Mouse (Mus musculus): ENCODE measurements around the gene Hdhd5. TPM values are rescaled to one million over a fixed set of nuclear protein-coding genes. Genes with fewer than 3 reads are reported as not detected.

Gene Hdhd5
- polyA plus RNA-seq, 1 experiment from 2014 or later = 15.7 TPM

GRCm38 (mm10) chr6:120492499-120493373, 38.4 kb downstream of the Hdhd5 start:
- H3K4me3 ChIP-seq = peak overlapping the region; percentile 76

DNA sequence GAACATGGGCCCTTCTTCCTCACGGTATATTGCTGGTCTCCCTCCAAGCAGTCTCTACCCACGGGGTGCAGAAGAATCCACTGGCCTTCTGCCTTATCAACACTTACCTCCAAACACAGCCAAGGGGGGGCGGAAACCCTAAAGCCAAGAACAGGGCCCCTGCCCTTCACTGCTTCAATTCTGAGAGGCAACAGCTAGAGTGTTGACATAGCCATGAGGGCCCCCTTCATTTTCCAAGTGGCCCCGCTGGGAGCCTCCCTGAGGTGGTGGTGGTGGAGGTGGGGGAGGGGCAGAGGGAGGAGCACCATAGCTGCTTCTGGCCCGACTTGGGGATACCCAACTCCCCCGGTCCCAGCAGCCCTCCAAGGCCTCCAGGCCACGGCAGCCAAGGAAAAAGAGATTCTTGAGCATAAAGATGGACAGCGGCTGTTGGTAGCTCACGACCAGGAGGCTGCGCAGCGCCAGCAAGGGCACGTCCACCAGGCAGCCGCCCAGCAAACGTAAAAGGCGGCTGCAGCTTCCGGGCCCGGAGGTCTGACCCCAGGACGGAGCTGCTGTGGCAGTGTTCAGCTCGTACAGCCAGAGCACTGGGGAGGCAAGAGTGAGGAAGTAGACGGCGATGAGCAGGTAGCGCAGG, 39.1 kb downstream of the Hdhd5 start:
- ATAC-seq = no peak

More at GRCm38 (mm10) chr6:120492499-120493373, 38.4 kb downstream of the Hdhd5 start:
- H3K36me3 ChIP-seq (ENCODE audit: poor library complexity, severe bottlenecking) = no peaks in the 10 kb centered on the region
- peak overlapping the region; percentile 81 for H3K4me2 ChIP-seq
- peaks cover 43% of the 10 kb centered on the region for H3K4me1 ChIP-seq
- H3K9ac ChIP-seq = peak overlapping the region; percentile 87
- H3K27me3 ChIP-seq = peaks cover 17% of the 10 kb centered on the region
- H3K27ac ChIP-seq = peak overlapping the region; percentile 95
- no peaks in the 10 kb centered on the region for H3K9me3 ChIP-seq (replicated peaks)
- peak; percentile 17 for ATAC-seq
- WGBS = under 1% methylated on average over 91 of the region's 95 CpGs

GRCm38 (mm10) chr6:120491064-120491463, 40.1 kb downstream of the Hdhd5 start:
- Histone ChIP-seq H3K9me3 (replicated peaks) (no peaks in the 10 kb centered on the region), H3K27me3 (peaks cover 17% of the 10 kb centered on the region), H3K4me2 (peak overlapping the region; percentile 81), H3K4me3 (peak overlapping the region; percentile 76), H3K9ac (peak overlapping the region; percentile 87; the same call in 1 of the 2 replicates), H3K36me3 (ENCODE audit: poor library complexity, severe bottlenecking) (no peaks in the 10 kb centered on the region), H3K27ac (no peak overlapping the region), H3K4me1 (peaks cover 43% of the 10 kb centered on the region)
- ATAC-seq = no peak
- WGBS = 38% methylated on average over 7 of the region's 7 CpGs

More for the DNA sequence above, 39.1 kb downstream of the Hdhd5 start:
- H3K4me1 ChIP-seq = peaks cover 43% of the 10 kb centered on the region
- H3K27me3 ChIP-seq = peaks cover 17% of the 10 kb centered on the region
- peak overlapping the region; percentile 87 for H3K9ac ChIP-seq
- H3K4me3 ChIP-seq = peak overlapping the region; percentile 76
- no peaks in the 10 kb centered on the region for H3K36me3 ChIP-seq (ENCODE audit: poor library complexity, severe bottlenecking)
- peak overlapping the region; percentile 81 for H3K4me2 ChIP-seq
- H3K9me3 ChIP-seq (replicated peaks) = no peaks in the 10 kb centered on the region
- WGBS = 11% methylated on average over 22 of the region's 22 CpGs
- H3K27ac ChIP-seq = no peak overlapping the region

DNA sequence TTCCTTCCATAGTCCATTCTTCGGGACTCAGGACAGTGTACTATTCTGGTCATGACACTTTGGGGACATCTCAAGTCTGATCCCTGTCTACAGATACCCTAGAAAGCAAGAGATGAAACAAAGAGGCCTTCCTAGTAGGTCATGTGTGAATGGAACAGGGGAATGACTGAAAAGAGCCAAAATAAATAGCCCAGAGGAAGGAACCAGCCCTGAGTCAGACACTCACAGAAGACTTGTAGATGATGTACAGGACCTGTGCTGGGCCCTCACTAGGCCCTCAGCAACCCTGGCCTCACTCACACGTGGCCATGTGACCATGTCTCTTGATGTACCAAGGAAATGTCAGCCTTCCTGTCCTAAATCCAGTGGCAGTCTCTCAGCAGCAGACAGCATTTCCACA, 41.7 kb downstream of the Hdhd5 start:
- H3K9me3 ChIP-seq (replicated peaks) = no peaks in the 10 kb centered on the region
- no peak overlapping the region for H3K4me2 ChIP-seq
- peaks cover 17% of the 10 kb centered on the region for H3K27me3 ChIP-seq
- H3K4me3 ChIP-seq = no peak overlapping the region
- no peaks in the 10 kb centered on the region for H3K36me3 ChIP-seq (ENCODE audit: poor library complexity, severe bottlenecking)
- no peak overlapping the region for H3K27ac ChIP-seq
- no peak overlapping the region for H3K9ac ChIP-seq
- 72% methylated on average over 2 of the region's 2 CpGs for WGBS
- peaks cover 40% of the 10 kb centered on the region for H3K4me1 ChIP-seq
- ATAC-seq = no peak

DNA sequence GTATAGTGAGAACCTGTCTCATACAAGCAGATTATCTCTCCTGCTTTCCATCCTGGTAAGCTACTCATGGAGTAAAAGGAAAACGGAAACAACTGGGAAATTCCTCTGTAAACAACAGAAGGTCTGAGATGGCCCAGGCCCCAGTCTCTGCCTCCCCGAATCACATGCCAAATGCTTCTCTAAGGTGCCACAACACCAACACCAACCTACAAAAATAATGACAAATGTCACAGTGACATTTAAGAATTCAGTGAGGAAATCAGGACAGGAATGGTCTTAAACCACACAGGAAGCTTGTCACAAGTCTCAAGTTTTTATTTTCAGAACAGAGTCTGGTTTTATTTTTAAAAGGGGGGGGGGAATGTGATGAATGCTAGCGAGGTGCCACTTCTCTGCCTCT, 42.5 kb downstream of the Hdhd5 start:
- no peak overlapping the region for H3K4me3 ChIP-seq
- no peaks in the 10 kb centered on the region for H3K36me3 ChIP-seq (ENCODE audit: poor library complexity, severe bottlenecking)
- WGBS = 78% methylated on average over 3 of the region's 3 CpGs
- no peak overlapping the region for H3K9ac ChIP-seq
- no peak overlapping the region for H3K27ac ChIP-seq
- H3K9me3 ChIP-seq (replicated peaks) = no peaks in the 10 kb centered on the region
- peaks cover 38% of the 10 kb centered on the region for H3K4me1 ChIP-seq
- peaks cover 17% of the 10 kb centered on the region for H3K27me3 ChIP-seq
- no peak for ATAC-seq
- H3K4me2 ChIP-seq = no peak overlapping the region

DNA sequence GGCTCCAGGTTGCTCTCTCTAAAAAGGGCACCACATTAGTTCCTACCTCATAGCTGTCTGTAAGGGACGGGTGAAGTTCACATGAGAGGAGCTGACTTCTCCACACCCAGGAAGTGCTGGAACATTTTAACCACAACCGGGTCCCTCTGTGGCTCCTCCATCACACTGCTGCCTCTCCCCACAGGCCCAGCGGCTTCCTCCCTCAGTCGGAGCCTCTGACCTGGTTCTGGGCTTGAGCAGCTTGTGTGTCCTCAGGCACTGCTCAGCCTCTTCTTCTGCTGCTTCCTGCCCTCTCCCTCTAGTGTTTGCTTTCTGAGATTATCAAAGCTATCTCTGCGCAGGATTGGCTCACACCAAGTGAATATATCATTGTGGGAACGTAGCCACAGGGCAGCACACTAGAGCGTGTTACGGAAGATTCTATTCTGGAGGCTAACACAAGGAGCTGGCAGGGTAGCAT, 45.0 kb downstream of the Hdhd5 start:
- Histone ChIP-seq H3K4me1 (peaks cover 19% of the 10 kb centered on the region), H3K4me3 (no peak overlapping the region), H3K4me2 (no peak overlapping the region), H3K36me3 (ENCODE audit: poor library complexity, severe bottlenecking) (peaks cover 7% of the 10 kb centered on the region; the same call in 1 of the 2 replicates), H3K27ac (no peak overlapping the region), H3K9ac (no peak overlapping the region), H3K9me3 (replicated peaks) (no peaks in the 10 kb centered on the region), H3K27me3 (no peaks in the 10 kb centered on the region)
- ATAC-seq = no peak
- WGBS = 76% methylated on average over 8 of the region's 8 CpGs

DNA sequence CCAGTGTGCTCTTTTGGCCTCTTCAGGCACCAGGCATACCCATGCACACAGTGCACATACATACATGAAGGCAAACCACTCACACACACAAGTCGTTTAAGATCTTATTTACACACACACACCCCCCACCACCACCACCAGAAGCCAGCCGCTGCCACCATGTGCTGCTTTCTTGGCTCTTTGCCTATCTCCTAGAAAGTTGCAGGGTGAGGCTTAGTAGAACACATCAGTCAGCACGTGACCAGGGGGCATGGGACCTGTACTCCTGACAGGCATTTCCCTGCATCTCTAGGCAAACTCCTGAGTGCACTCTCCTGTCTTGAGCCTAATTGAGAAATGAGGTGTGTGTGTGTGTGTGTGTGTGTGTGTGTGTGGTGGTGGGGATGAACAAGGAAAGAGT, 46.1 kb downstream of the Hdhd5 start:
- H3K4me1 ChIP-seq = peaks cover 9% of the 10 kb centered on the region
- no peaks in the 10 kb centered on the region for H3K27me3 ChIP-seq
- H3K4me2 ChIP-seq = no peak overlapping the region
- no peak overlapping the region for H3K9ac ChIP-seq
- WGBS = 70% methylated on average over 3 of the region's 3 CpGs
- no peaks in the 10 kb centered on the region for H3K9me3 ChIP-seq (replicated peaks)
- H3K27ac ChIP-seq = no peak overlapping the region
- no peak for ATAC-seq
- H3K4me3 ChIP-seq = no peak overlapping the region
- H3K36me3 ChIP-seq (ENCODE audit: poor library complexity, severe bottlenecking) = peaks cover 11% of the 10 kb centered on the region; the same call in 1 of the 2 replicates

DNA sequence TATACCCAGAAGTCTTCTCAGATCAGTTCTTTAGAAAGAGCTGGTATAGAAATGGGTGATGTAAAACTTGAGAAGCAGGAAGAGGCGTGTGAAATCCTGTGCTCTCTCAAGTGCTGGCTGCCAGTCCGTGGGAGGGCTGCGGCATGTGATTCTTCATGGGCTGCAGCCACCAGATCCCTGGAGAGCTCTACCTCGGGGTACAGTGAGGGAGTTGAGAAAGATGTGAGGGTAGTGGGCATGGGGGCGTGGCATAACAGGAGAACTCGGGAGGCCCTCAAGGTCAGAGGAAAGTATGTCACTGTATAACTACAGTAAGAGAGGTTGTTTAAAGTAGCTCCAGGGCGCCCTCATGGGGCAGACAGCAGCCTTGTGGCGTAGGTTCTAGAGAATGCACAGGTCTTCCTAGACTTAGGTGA, 47.9 kb downstream of the Hdhd5 start:
- 42% methylated on average over 8 of the region's 8 CpGs for WGBS
- ATAC-seq = no peak
- H3K4me3 ChIP-seq = no peak overlapping the region

DNA sequence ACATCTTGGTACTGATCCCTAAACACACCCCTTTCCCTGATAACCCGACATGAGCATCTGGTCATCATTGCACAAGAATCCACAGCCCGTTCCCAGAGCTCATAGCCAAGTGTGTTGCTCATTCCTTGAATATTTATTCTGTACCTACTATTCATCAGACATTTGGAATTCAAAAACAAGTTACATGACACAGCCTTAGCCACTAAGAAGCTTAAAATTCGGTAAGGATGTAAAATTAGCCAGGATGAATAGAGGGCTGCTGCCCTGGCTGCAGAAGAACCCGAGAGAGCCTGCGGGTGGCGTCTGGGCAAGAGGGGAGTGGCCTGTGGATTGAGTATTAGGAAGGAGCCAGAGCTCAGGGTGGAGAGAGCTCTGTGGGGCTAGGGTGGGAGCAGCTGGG, 48.4 kb downstream of the Hdhd5 start:
- H3K4me3 ChIP-seq = no peak overlapping the region
- no peak overlapping the region for H3K4me2 ChIP-seq
- H3K9ac ChIP-seq = peak overlapping the region; percentile 21; the same call in 1 of the 2 replicates
- 35% methylated on average over 6 of the region's 6 CpGs for WGBS
- H3K36me3 ChIP-seq (ENCODE audit: poor library complexity, severe bottlenecking) = peaks cover 11% of the 10 kb centered on the region; the same call in 1 of the 2 replicates
- no peaks in the 10 kb centered on the region for H3K9me3 ChIP-seq (replicated peaks)
- 0 out of 2 replicates have a peak, but pooled peaks cover 3% of the 10 kb centered on the region for H3K4me1 ChIP-seq
- no peaks in the 10 kb centered on the region for H3K27me3 ChIP-seq
- no peak overlapping the region for H3K27ac ChIP-seq
- ATAC-seq = no peak

More for the DNA sequence above, 47.9 kb downstream of the Hdhd5 start:
- Histone ChIP-seq H3K36me3 (ENCODE audit: poor library complexity, severe bottlenecking) (peaks cover 11% of the 10 kb centered on the region; the same call in 1 of the 2 replicates), H3K27ac (no peak overlapping the region), H3K9me3 (replicated peaks) (no peaks in the 10 kb centered on the region), H3K9ac (peak overlapping the region; percentile 21; the same call in 1 of the 2 replicates), H3K4me1 (0 out of 2 replicates have a peak, but pooled peaks cover 3% of the 10 kb centered on the region), H3K4me2 (no peak overlapping the region), H3K27me3 (no peaks in the 10 kb centered on the region)

- Histone ChIP-seq H3K4me1 (0 out of 2 replicates have a peak, but pooled peaks cover 3% of the 10 kb centered on the region), H3K27ac (no peak overlapping the region), H3K9me3 (replicated peaks) (no peaks in the 10 kb centered on the region), H3K9ac (no peak overlapping the region), H3K4me3 (no peak overlapping the region), H3K4me2 (no peak overlapping the region), H3K27me3 (no peaks in the 10 kb centered on the region), H3K36me3 (ENCODE audit: poor library complexity, severe bottlenecking) (peaks cover 11% of the 10 kb centered on the region; the same call in 1 of the 2 replicates)
- WGBS = 92% methylated on average over 14 of the region's 14 CpGs
- no peak for ATAC-seq
Measured at GRCm38 (mm10) chr6:120482021-120482420, 49.1 kb downstream of the Hdhd5 start.

DNA sequence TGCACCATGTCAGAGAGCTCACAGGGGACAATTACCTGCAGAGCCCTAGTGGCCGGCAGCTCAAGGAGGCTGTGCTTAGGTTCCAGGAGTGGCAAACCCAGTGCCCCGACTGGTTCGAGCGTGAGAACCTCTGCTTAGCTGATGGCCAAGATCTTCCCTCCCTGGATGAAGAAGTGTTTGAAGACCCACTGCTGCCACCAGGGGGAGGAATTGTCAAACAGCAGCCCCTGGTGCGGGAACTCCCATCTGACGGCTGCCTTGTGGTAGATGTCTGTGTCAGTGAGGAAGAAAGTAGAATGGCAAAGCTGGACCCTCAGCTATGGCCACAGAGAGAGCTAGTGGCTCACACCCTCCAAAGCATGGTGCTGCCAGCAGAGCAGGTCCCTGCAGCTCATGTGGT, 49.6 kb downstream of the Hdhd5 start:
- WGBS = 91% methylated on average over 6 of the region's 6 CpGs
- Histone ChIP-seq H3K27me3 (no peaks in the 10 kb centered on the region), H3K9me3 (replicated peaks) (no peaks in the 10 kb centered on the region)

DNA sequence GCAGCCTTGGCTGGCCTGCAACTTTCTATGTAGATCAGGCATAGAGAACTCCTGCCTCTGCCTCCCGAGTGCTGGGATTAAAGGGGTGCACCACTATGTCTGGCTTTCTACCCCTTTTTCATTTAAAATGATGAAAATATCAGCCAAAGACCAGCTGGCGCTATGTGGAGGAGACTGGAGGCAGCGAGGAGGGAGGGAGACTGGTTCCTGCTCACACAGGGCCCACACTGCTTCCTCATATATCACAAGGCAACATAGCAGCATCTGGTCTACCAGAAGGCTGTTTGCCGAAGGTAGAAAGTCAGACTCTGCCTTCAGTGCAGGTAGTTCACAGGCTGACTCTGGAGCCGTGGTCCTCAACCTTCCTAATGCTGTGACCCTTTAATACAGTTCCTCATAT, 50.8 kb downstream of the Hdhd5 start:
- Histone ChIP-seq H3K27me3 (no peaks in the 10 kb centered on the region), H3K36me3 (ENCODE audit: poor library complexity, severe bottlenecking) (peaks cover 11% of the 10 kb centered on the region; the same call in 1 of the 2 replicates), H3K9ac (no peak overlapping the region), H3K27ac (no peak overlapping the region), H3K4me2 (no peak overlapping the region), H3K4me1 (0 out of 2 replicates have a peak, but pooled peaks cover 3% of the 10 kb centered on the region), H3K4me3 (no peak overlapping the region), H3K9me3 (replicated peaks) (no peaks in the 10 kb centered on the region)
- 97% methylated on average over 5 of the region's 5 CpGs for WGBS
- no peak for ATAC-seq

More for the DNA sequence above, 49.6 kb downstream of the Hdhd5 start:
- no peak overlapping the region for H3K27ac ChIP-seq
- no peak; the same call in 1 of the 2 replicates for ATAC-seq
- H3K36me3 ChIP-seq (ENCODE audit: poor library complexity, severe bottlenecking) = peaks cover 11% of the 10 kb centered on the region; the same call in 1 of the 2 replicates
- H3K4me1 ChIP-seq = 0 out of 2 replicates have a peak, but pooled peaks cover 3% of the 10 kb centered on the region
- no peak overlapping the region for H3K9ac ChIP-seq
- no peak overlapping the region for H3K4me3 ChIP-seq
- no peak overlapping the region for H3K4me2 ChIP-seq

Data from forebrain, embryonic 13.5 days (tissue).